Mouse (Mus musculus) olfactory bulb, adult 2 months (tissue): ENCODE results near the gene Slf2.

Experiments used
- CTCF ChIP-seq: fragments of 200-500 bp; IDR thresholded peaks from 2 replicates; pipeline ENCODE4 v1.5.1; 2012; ENCODE audit warnings: low read depth, mild to moderate bottlenecking, low read length, moderate library complexity; ENCODE audit not compliant: insufficient read depth
- POLR2A ChIP-seq: fragments of 200-500 bp; IDR thresholded peaks from 2 replicates; pipeline ENCODE4 v1.6.1; 2012; ENCODE audit warnings: mild to moderate bottlenecking, low read depth, low read length, moderate library complexity; ENCODE audit not compliant: insufficient read depth

DNA sequence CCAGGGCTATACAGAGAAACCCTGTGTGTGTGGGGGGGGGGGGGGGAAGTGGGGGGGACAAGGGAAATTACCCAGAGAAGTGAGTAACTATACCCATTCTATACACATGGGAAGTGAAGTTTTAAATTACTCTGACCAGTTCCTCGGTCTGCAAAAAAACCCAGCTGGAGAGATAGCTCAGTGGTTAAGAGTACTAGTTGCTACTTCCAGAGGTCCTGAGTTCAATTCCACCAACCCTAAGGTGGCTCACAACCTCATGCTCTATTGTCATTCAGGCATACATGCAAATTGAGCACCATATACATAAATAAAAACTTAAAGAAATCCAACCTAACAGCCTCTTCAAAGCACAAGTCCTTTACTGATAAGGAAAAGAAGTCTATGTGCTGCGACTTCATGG lies 829 bp upstream of the Slf2 start:
- no peak for TF ChIP-seq POLR2A
- no peak for TF ChIP-seq CTCF
